Mouse (Mus musculus) heart, postnatal 0 days (tissue): ENCODE results near the gene Atp6v1g2.

Experiments
- CTCF ChIP-seq: IDR thresholded peaks from 2 replicates; pipeline ENCODE4 v1.5.1; 2016; ENCODE audit warnings: antibody characterized with exemption, control low read depth, low read depth
- EP300 ChIP-seq: IDR thresholded peaks from 2 replicates; pipeline ENCODE4 v1.6.1; 2016; ENCODE audit warnings: antibody characterized with exemption, low read depth

DNA sequence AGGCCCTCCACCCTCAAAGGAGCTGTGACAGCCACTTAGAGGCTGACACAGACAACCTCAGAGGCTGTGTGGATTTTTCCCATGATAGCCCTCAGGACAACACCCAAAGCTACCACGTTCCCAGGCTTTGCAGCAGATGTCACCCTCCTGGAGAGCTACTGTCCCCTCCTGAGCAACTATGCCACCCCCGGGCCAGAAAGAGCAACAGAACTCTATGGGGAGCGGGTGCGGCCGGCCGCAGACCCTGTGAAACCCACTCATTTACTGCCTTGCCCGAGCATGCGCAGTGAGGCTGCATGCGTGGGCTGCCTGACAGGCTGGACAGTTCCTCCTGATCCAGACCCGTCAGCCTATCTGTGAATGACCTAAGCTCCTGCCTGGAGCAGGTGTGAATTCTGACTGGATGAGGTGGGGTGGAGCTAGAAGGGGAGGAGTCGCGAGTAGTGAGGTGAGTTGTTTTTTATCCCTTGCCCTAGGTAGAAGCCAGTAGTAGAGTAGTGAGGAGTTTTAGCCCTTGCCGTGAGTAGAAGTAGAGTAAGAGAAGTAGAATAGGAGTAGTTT is 42.9 kb downstream of the Atp6v1g2 start:
- no peak for TF ChIP-seq CTCF
- no peak for TF ChIP-seq EP300
